14 mouse cellular contexts compared by ENCODE assay signal in genomic region chr6:8647513-8648184, GRCm38 (mm10).
A peak's percentile ranks its signal among the peaks of the same experiment; 100 is the strongest.
DNase-seq lines count a peak whose midpoint lies in the region; ATAC-seq lines count a peak whose summit lies in the region.
"Had no signal": no experiment of that assay in that cellular context is flagged by ENCODE, and none has a peak within 500 bp of the region (broad histone marks: within the 10 kb centered on the region; RNA-seq: fewer than 3 reads in every experiment).

No protein-coding gene starts in this region.

- no peaks in the 10 kb centered on the region for H3K36me3 ChIP-seq in heart, embryonic 11.5 days (ENCODE audit: control insufficient read depth, insufficient read depth, low read length)
- H3K36me3 ChIP-seq in heart, embryonic 12.5 days, result peaks cover 4% of the 10 kb centered on the region; the same call in 1 of the 2 replicates
- no peaks in the 10 kb centered on the region for H3K36me3 ChIP-seq in liver, embryonic 12.5 days
- peaks cover 2% of the 10 kb centered on the region; the same call in 1 of the 2 replicates for H3K36me3 ChIP-seq in midbrain, embryonic 16.5 days (ENCODE audit: control insufficient read depth, insufficient read depth, low read length)
- no peaks in the 10 kb centered on the region for H3K36me3 ChIP-seq in limb, embryonic 10.5 days
- H3K36me3 ChIP-seq: limb, embryonic 13.5 days had no signal

- DNase-seq in CD4-positive helper T cell, adult 2 months (ENCODE audit: low read depth, low spot score), result peak; percentile 59
- no peak for DNase-seq in urinary bladder, adult 18-20 months (ENCODE audit: low spot score in 2 of 2)
- no peak for DNase-seq in limb, embryonic 10.5 days (ENCODE audit: low spot score)
- DNase-seq: cerebellum, adult 9-10 months; heart, postnatal 4 days; lung, postnatal 36 days; midbrain, embryonic 14.5 days; thymus, adult 18-20 months had no signal

- peaks cover 5% of the 10 kb centered on the region; the same call in 1 of the 2 replicates for H3K4me1 ChIP-seq in heart, embryonic 11.5 days (ENCODE audit: control insufficient read depth, insufficient read depth, low read length)
- H3K4me1 ChIP-seq in heart, embryonic 12.5 days (replicated peaks), result peaks cover 7% of the 10 kb centered on the region
- peaks cover 28% of the 10 kb centered on the region for H3K4me1 ChIP-seq in liver, embryonic 12.5 days
- H3K4me1 ChIP-seq in midbrain, embryonic 16.5 days (ENCODE audit: control insufficient read depth, insufficient read depth, low read length), result no peaks in the 10 kb centered on the region
- peaks cover 15% of the 10 kb centered on the region; the same call in 1 of the 2 replicates for H3K4me1 ChIP-seq in limb, embryonic 10.5 days

- no peak overlapping the region for H3K4me2 ChIP-seq in heart, embryonic 11.5 days
- H3K4me2 ChIP-seq in heart, embryonic 12.5 days, result no peak overlapping the region
- H3K4me2 ChIP-seq in liver, embryonic 12.5 days, result peak overlapping the region; percentile 26
- H3K4me2 ChIP-seq in midbrain, embryonic 16.5 days (ENCODE audit: low read length), result no peak overlapping the region
- H3K4me2 ChIP-seq: limb, embryonic 13.5 days had no signal

- peak; percentile 46; the same call in 1 of the 2 replicates for ATAC-seq in heart, embryonic 11.5 days (replicated peaks; ENCODE audit: insufficient number of reproducible peaks, low FRiP score, low TSS enrichment)
- no peak for ATAC-seq in heart, embryonic 12.5 days (ENCODE audit: insufficient number of reproducible peaks, low FRiP score)
- ATAC-seq in activated CD4-positive, CD25-positive, alpha-beta regulatory T cell, adult 4 months, result peak; percentile 12
- ATAC-seq in liver, embryonic 12.5 days, result peak; percentile 83
- no peak for ATAC-seq in midbrain, embryonic 16.5 days

- H3K27ac ChIP-seq in heart, embryonic 11.5 days (ENCODE audit: low read depth, low read length), result no peak overlapping the region
- H3K27ac ChIP-seq in heart, embryonic 12.5 days (ENCODE audit: poor library complexity, severe bottlenecking), result no peak overlapping the region
- no peak overlapping the region for H3K27ac ChIP-seq in liver, embryonic 12.5 days
- no peak overlapping the region for H3K27ac ChIP-seq in midbrain, embryonic 16.5 days (ENCODE audit: low read length)
- H3K27ac ChIP-seq in limb, embryonic 10.5 days, result no peak overlapping the region
- H3K27ac ChIP-seq: limb, embryonic 13.5 days had no signal

- 38% methylated on average over 7 of the region's 7 CpGs for WGBS in heart, embryonic 11.5 days (ENCODE audit: insufficient replicate concordance)
- 44% methylated on average over 7 of the region's 7 CpGs for WGBS in heart, embryonic 12.5 days
- 25% methylated on average over 7 of the region's 7 CpGs for WGBS in liver, embryonic 12.5 days (ENCODE audit: insufficient replicate concordance)
- WGBS in midbrain, embryonic 16.5 days, result 86% methylated on average over 7 of the region's 7 CpGs
- WGBS in limb, embryonic 10.5 days, result 89% methylated on average over 7 of the region's 7 CpGs

- H3K9ac ChIP-seq in heart, embryonic 11.5 days (ENCODE audit: low read depth, low read length), result no peak overlapping the region
- H3K9ac ChIP-seq in heart, embryonic 12.5 days, result no peak overlapping the region
- no peak overlapping the region for H3K9ac ChIP-seq in liver, embryonic 12.5 days
- no peak overlapping the region for H3K9ac ChIP-seq in midbrain, embryonic 16.5 days (ENCODE audit: low read depth, low read length)
- H3K9ac ChIP-seq: limb, embryonic 13.5 days had no signal

- H3K9me3 ChIP-seq in heart, embryonic 11.5 days (replicated peaks; ENCODE audit: control insufficient read depth, low read length), result no peaks in the 10 kb centered on the region
- H3K9me3 ChIP-seq in heart, embryonic 12.5 days (replicated peaks), result no peaks in the 10 kb centered on the region
- H3K9me3 ChIP-seq in liver, embryonic 12.5 days (replicated peaks), result no peaks in the 10 kb centered on the region
- H3K9me3 ChIP-seq in midbrain, embryonic 16.5 days (replicated peaks; ENCODE audit: control insufficient read depth, low read length, poor library complexity, severe bottlenecking), result no peaks in the 10 kb centered on the region
- no peaks in the 10 kb centered on the region for H3K9me3 ChIP-seq in limb, embryonic 10.5 days (replicated peaks)
- H3K9me3 ChIP-seq: limb, embryonic 13.5 days had no signal

- H3K27me3 ChIP-seq in heart, embryonic 11.5 days (ENCODE audit: control insufficient read depth, insufficient read depth, low read length), result no peaks in the 10 kb centered on the region
- no peaks in the 10 kb centered on the region for H3K27me3 ChIP-seq in heart, embryonic 12.5 days (replicated peaks)
- no peaks in the 10 kb centered on the region for H3K27me3 ChIP-seq in liver, embryonic 12.5 days (replicated peaks)
- H3K27me3 ChIP-seq in midbrain, embryonic 16.5 days (ENCODE audit: control insufficient read depth, insufficient read depth, low read depth, low read length), result no peaks in the 10 kb centered on the region
- H3K27me3 ChIP-seq in limb, embryonic 10.5 days (ENCODE audit: low read depth, poor library complexity, severe bottlenecking), result no peaks in the 10 kb centered on the region
- H3K27me3 ChIP-seq: limb, embryonic 13.5 days had no signal

- H3K4me3 ChIP-seq in heart, embryonic 11.5 days (ENCODE audit: low read depth, low read length), result no peak overlapping the region
- no peak overlapping the region for H3K4me3 ChIP-seq in heart, embryonic 12.5 days
- no peak overlapping the region for H3K4me3 ChIP-seq in liver, embryonic 12.5 days
- H3K4me3 ChIP-seq in midbrain, embryonic 16.5 days (ENCODE audit: low read depth, low read length), result no peak overlapping the region
- no peak overlapping the region for H3K4me3 ChIP-seq in limb, embryonic 10.5 days
- H3K4me3 ChIP-seq: limb, embryonic 13.5 days had no signal

Comparison
In these comparisons a context has a peak if more than half of its experiments do, and no peak if none do; other contexts are left out.
1. ATAC-seq: peak in heart, embryonic 11.5 days (single experiment), activated CD4-positive, CD25-positive, alpha-beta regulatory T cell, adult 4 months (single experiment) and liver, embryonic 12.5 days (single experiment); none in heart, embryonic 12.5 days (single experiment) and midbrain, embryonic 16.5 days (single experiment).